In genomic region chr5:54107069-54107468, GRCm38 (mm10) we compare ENCODE assay signal across 22 mouse cellular contexts.
"Had no signal": no experiment of that assay in that cellular context is flagged by ENCODE, and none has a peak within 500 bp of the region (broad histone marks: within the 10 kb centered on the region; RNA-seq: fewer than 3 reads in every experiment).

No protein-coding gene starts in this region.

- H3K4me3 ChIP-seq: lung, embryonic 15.5 days; megakaryocyte, embryonic 14.5 days; midbrain, embryonic 13.5 days; midbrain, embryonic 15.5 days; myocyte; neural tube, embryonic 13.5 days; neural tube, embryonic 15.5 days had no signal

- H3K27me3 ChIP-seq: lung, embryonic 15.5 days; megakaryocyte, embryonic 14.5 days; midbrain, embryonic 13.5 days; midbrain, embryonic 15.5 days; neural tube, embryonic 13.5 days; neural tube, embryonic 15.5 days had no signal

- DNase-seq: liver, postnatal 0 days; lung, adult 2 months; lung, postnatal 14 days; lung, postnatal 36 days; retina, postnatal 1 day; right cerebral cortex, adult 18-20 months; right cerebral cortex, postnatal 25 days; right cerebral cortex, postnatal 4 days; spleen, adult 18-20 months; thymus, adult 18-20 months; thymus, postnatal 14 days; thymus, postnatal 36 days had no signal

- H3K27ac ChIP-seq: lung, embryonic 15.5 days; macrophage; midbrain, embryonic 13.5 days; midbrain, embryonic 15.5 days; neural tube, embryonic 13.5 days; neural tube, embryonic 15.5 days had no signal

- H3K4me2 ChIP-seq: lung, embryonic 15.5 days; midbrain, embryonic 11.5 days; midbrain, embryonic 13.5 days; midbrain, embryonic 15.5 days; neural tube, embryonic 13.5 days; neural tube, embryonic 15.5 days had no signal

- H3K9ac ChIP-seq: liver, postnatal 0 days; lung, embryonic 15.5 days; midbrain, embryonic 13.5 days; midbrain, embryonic 15.5 days; neural tube, embryonic 13.5 days; neural tube, embryonic 15.5 days had no signal

- H3K36me3 ChIP-seq: lung, embryonic 15.5 days had no signal

- ATAC-seq: liver, postnatal 0 days; lung, postnatal 0 days; midbrain, embryonic 13.5 days; midbrain, embryonic 15.5 days had no signal

- H3K4me1 ChIP-seq: lung, embryonic 15.5 days; midbrain, embryonic 13.5 days; midbrain, embryonic 15.5 days had no signal

- H3K9me3 ChIP-seq: lung, embryonic 15.5 days; megakaryocyte, embryonic 14.5 days; midbrain, embryonic 13.5 days; midbrain, embryonic 15.5 days; neural tube, embryonic 13.5 days; neural tube, embryonic 15.5 days had no signal
